Mouse (Mus musculus): Measurements from ENCODE around the gene Neurog1. TPM values are rescaled to one million over a fixed set of nuclear protein-coding genes. Genes with fewer than 3 reads are reported as not detected.

The Neurog1 gene
- polyA plus RNA-seq, 1 experiment, result 1.1 TPM

- TF ChIP-seq POLR2A (IDR thresholded peaks at IDR 0.05; ENCODE audit: control insufficient read depth, low read depth, low read length), result no peak
- no peak for TF ChIP-seq CTCF (IDR thresholded peaks at IDR 0.05; ENCODE audit: control insufficient read depth, insufficient read depth, insufficient replicate concordance, low read depth, low read length)
- Histone ChIP-seq H3K27me3 (ENCODE audit: control insufficient read depth, insufficient read depth, low read length) (peaks cover 2% of the 10 kb centered on the region), H3K4me3 (ENCODE audit: control insufficient read depth, low read depth, low read length) (no peak overlapping the region; the same call in 1 of the 2 replicates), H3K36me3 (ENCODE audit: control insufficient read depth, insufficient read depth, low read length) (no peaks in the 10 kb centered on the region), H3K4me1 (ENCODE audit: control insufficient read depth, insufficient read depth, low read length) (peaks cover 2% of the 10 kb centered on the region; the same call in 1 of the 2 replicates), H3K27ac (ENCODE audit: control insufficient read depth, insufficient read depth, low read depth, low read length) (no peak overlapping the region)
Measured at GRCm38 (mm10) chr13:56250551-56251161, 1.3 kb downstream of the Neurog1 start.

DNA sequence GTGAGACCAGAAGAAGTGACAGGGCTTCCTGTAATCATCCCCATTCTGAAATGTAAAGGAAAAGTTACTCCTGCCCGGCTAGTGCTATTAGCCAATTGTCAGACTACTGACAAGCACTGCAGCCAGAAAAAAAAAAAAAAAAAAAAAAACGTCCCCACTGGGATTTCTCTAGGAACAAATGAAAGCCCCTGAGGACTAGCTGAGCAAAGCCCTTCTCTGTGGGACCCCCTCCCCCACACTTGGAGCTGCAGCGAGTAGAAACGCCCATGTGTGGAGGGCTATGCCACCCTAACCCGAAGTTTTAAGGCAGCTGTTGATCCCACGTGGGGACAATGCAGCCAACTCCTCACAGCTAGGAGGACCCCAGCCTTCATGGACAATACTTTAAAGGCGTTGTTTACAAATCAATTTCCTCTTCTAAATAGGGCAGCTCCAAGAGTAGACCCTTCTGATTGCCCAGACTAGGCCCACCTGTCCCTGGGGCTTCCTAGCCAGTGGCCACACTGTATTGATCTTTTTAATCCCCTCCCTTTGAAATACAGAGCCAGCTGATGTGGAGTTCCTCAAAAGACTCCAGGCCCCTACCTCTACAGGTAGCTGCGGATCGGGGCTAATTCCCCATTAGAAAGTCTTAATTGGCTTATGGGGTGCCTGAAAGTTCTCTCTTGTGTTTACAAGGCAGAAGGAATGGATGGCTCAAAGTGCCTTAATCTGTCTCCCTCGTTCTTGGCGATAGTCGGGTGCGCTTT lies 2.2 kb downstream of the Neurog1 start:
- H3K4me1 ChIP-seq (ENCODE audit: control insufficient read depth, insufficient read depth, low read length), result peaks cover 2% of the 10 kb centered on the region; the same call in 1 of the 2 replicates
- peaks cover 2% of the 10 kb centered on the region for H3K27me3 ChIP-seq (ENCODE audit: control insufficient read depth, insufficient read depth, low read length)
- no peak for TF ChIP-seq POLR2A (IDR thresholded peaks at IDR 0.05; ENCODE audit: control insufficient read depth, low read depth, low read length)
- no peak for TF ChIP-seq CTCF (IDR thresholded peaks at IDR 0.05; ENCODE audit: control insufficient read depth, insufficient read depth, insufficient replicate concordance, low read depth, low read length)
- H3K27ac ChIP-seq (ENCODE audit: control insufficient read depth, insufficient read depth, low read depth, low read length), result no peak overlapping the region
- H3K4me3 ChIP-seq (ENCODE audit: control insufficient read depth, low read depth, low read length), result no peak overlapping the region
- H3K36me3 ChIP-seq (ENCODE audit: control insufficient read depth, insufficient read depth, low read length), result no peaks in the 10 kb centered on the region

DNA sequence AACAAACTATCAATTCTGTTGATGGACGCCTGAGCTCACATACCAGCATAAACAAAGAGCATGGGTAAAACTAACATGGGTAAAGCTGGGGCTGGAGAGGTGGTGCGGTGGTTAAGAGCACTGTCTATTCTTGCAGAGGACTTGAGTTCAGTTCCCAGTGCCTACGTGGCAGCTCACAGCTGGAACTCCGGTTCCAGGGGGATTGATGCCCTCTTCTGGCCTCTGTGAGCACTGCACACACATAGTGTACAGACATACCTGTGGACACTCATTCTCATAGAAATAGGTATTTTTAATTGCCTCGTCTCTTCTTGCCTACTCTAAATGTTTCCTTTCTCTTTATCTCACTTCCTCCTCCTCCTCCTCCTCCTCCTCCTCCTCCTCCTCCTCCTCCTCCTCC lies 8.9 kb downstream of the Neurog1 start:
- no peaks in the 10 kb centered on the region for H3K4me1 ChIP-seq (ENCODE audit: control insufficient read depth, insufficient read depth, low read length)
- no peak for TF ChIP-seq CTCF (IDR thresholded peaks at IDR 0.05; ENCODE audit: control insufficient read depth, insufficient read depth, insufficient replicate concordance, low read depth, low read length)
- TF ChIP-seq POLR2A (IDR thresholded peaks at IDR 0.05; ENCODE audit: control insufficient read depth, low read depth, low read length), result no peak
- H3K36me3 ChIP-seq (ENCODE audit: control insufficient read depth, insufficient read depth, low read length), result no peaks in the 10 kb centered on the region
- H3K27me3 ChIP-seq (ENCODE audit: control insufficient read depth, insufficient read depth, low read length), result no peaks in the 10 kb centered on the region
- H3K4me3 ChIP-seq (ENCODE audit: control insufficient read depth, low read depth, low read length), result no peak overlapping the region
- no peak overlapping the region for H3K27ac ChIP-seq (ENCODE audit: control insufficient read depth, insufficient read depth, low read depth, low read length)

DNA sequence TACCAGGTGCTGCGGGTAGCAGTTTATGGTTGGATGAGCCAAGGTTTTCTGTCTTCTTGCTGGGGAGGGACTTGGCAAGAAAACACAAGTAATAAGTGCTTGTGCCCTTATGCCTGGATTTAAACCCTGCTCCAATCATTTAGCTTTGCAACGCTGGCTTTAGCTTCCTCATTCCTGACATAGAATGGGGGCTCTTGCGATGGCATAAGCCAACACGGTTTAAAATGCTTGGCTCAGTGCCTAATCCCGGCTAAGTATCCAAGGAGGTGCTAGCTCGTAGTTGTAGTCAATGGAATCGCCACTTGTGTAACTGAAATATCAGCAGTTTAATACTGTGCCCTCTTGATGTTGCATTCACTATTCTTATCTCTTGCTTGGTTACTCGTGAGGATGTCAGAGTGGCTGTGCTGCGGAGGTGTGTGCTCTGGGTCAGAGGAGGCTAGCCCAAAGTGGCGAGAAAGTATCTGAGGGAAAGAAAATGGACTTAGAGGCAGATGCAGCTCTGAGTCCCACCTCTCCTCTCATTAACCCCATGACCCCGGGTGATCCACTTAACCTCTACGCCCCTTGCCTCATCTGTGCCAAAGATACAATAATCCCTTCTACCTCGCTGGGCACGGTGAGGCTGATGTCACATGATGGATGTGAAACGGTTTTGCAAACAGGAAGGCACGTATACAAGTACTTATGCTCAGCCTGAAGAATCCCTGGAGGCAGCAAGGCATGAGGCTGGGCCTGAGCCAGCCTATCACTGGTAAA lies 11.8 kb downstream of the Neurog1 start:
- Histone ChIP-seq H3K4me1 (ENCODE audit: control insufficient read depth, insufficient read depth, low read length) (no peaks in the 10 kb centered on the region), H3K4me3 (ENCODE audit: control insufficient read depth, low read depth, low read length) (no peak overlapping the region), H3K36me3 (ENCODE audit: control insufficient read depth, insufficient read depth, low read length) (no peaks in the 10 kb centered on the region), H3K27me3 (ENCODE audit: control insufficient read depth, insufficient read depth, low read length) (no peaks in the 10 kb centered on the region), H3K27ac (ENCODE audit: control insufficient read depth, insufficient read depth, low read depth, low read length) (no peak overlapping the region)
- no peak for TF ChIP-seq POLR2A (IDR thresholded peaks at IDR 0.05; ENCODE audit: control insufficient read depth, low read depth, low read length)
- no peak for TF ChIP-seq CTCF (IDR thresholded peaks at IDR 0.05; ENCODE audit: control insufficient read depth, insufficient read depth, insufficient replicate concordance, low read depth, low read length)

DNA sequence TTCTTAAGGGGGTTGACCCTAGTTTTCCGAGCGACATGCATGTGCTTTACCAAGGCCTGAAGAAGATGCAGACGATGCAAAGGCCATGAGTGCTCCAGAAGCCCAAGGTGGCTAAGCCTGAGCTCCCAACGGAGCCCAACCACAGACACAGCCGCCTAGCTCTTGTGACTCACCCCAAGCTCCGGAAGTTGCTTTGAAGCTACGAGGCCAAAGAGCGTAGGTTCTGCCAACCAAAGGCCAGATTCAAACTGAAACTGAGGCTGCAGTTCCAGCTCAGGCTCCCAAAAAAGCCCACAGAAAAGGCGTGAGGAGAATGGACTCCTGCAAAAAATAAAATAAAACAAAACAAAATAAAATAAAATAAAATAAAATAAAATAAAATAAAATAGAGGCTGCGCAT lies 14.1 kb downstream of the Neurog1 start:
- H3K27me3 ChIP-seq (ENCODE audit: control insufficient read depth, insufficient read depth, low read length), result no peaks in the 10 kb centered on the region
- H3K27ac ChIP-seq (ENCODE audit: control insufficient read depth, insufficient read depth, low read depth, low read length), result no peak overlapping the region
- TF ChIP-seq POLR2A (IDR thresholded peaks at IDR 0.05; ENCODE audit: control insufficient read depth, low read depth, low read length) (no peak), CTCF (IDR thresholded peaks at IDR 0.05; ENCODE audit: control insufficient read depth, insufficient read depth, insufficient replicate concordance, low read depth, low read length) (no peak)
- no peaks in the 10 kb centered on the region for H3K4me1 ChIP-seq (ENCODE audit: control insufficient read depth, insufficient read depth, low read length)
- no peaks in the 10 kb centered on the region for H3K36me3 ChIP-seq (ENCODE audit: control insufficient read depth, insufficient read depth, low read length)
- H3K4me3 ChIP-seq (ENCODE audit: control insufficient read depth, low read depth, low read length), result no peak overlapping the region

- no peaks in the 10 kb centered on the region for H3K27me3 ChIP-seq (ENCODE audit: control insufficient read depth, insufficient read depth, low read length)
- H3K4me3 ChIP-seq (ENCODE audit: control insufficient read depth, low read depth, low read length), result no peak overlapping the region
Measured at GRCm38 (mm10) chr13:56236194-56236593, 15.8 kb downstream of the Neurog1 start.

DNA sequence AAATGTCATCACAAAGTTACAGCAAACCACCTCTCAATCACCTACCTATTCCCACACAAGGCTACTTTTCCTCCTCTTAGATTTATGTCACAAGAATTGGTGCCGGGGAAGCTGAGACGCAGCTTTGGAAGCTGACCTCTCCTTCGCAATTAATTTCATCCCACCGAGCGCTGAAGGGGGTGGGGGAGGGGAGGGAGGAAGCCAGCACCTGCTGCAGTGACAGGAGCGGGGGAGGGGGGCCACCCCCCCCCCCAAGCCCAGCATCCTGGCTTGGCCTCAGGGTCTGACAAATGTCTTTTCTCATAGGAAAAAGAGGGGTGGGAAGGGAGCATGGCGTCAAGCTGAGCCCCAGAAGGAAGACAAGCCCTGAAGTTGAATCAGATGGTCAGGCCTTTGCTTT lies 23.2 kb downstream of the Neurog1 start:
- no peaks in the 10 kb centered on the region; the same call in 1 of the 2 replicates for H3K4me1 ChIP-seq (ENCODE audit: control insufficient read depth, insufficient read depth, low read length)
- no peaks in the 10 kb centered on the region for H3K36me3 ChIP-seq (ENCODE audit: control insufficient read depth, insufficient read depth, low read length)
- no peak for TF ChIP-seq POLR2A (IDR thresholded peaks at IDR 0.05; ENCODE audit: control insufficient read depth, low read depth, low read length)
- TF ChIP-seq CTCF (IDR thresholded peaks at IDR 0.05; ENCODE audit: control insufficient read depth, insufficient read depth, insufficient replicate concordance, low read depth, low read length), result no peak
- no peaks in the 10 kb centered on the region for H3K27me3 ChIP-seq (ENCODE audit: control insufficient read depth, insufficient read depth, low read length)
- H3K4me3 ChIP-seq (ENCODE audit: control insufficient read depth, low read depth, low read length), result no peak overlapping the region
- H3K27ac ChIP-seq (ENCODE audit: control insufficient read depth, insufficient read depth, low read depth, low read length), result no peak overlapping the region

More at GRCm38 (mm10) chr13:56236194-56236593, 15.8 kb downstream of the Neurog1 start:
- Histone ChIP-seq H3K36me3 (ENCODE audit: control insufficient read depth, insufficient read depth, low read length) (no peaks in the 10 kb centered on the region), H3K27ac (ENCODE audit: control insufficient read depth, insufficient read depth, low read depth, low read length) (no peak overlapping the region), H3K4me1 (ENCODE audit: control insufficient read depth, insufficient read depth, low read length) (no peaks in the 10 kb centered on the region)
- TF ChIP-seq POLR2A (IDR thresholded peaks at IDR 0.05; ENCODE audit: control insufficient read depth, low read depth, low read length), result no peak
- TF ChIP-seq CTCF (IDR thresholded peaks at IDR 0.05; ENCODE audit: control insufficient read depth, insufficient read depth, insufficient replicate concordance, low read depth, low read length), result no peak

Measured in testis, adult 2 months (tissue).